Mouse (Mus musculus) liver, adult 2 months (tissue): Measurements from ENCODE around the gene Tyw1.

ENCODE experiments used
- CTCF ChIP-seq: fragments of 200-500 bp; IDR thresholded peaks from 2 replicates; pipeline ENCODE4 v1.5.1; 2011; ENCODE audit warnings: low read depth, low read length, control low read depth
- POLR2A ChIP-seq: fragments of 200-500 bp; IDR thresholded peaks from 2 replicates; pipeline ENCODE4 v1.6.1; 2011; ENCODE audit warnings: low read length, control low read depth; ENCODE audit not compliant: insufficient read depth; ENCODE audit errors: extremely low read depth

- TF ChIP-seq CTCF (no peak), POLR2A (no peak)
Observed at GRCm38 (mm10) chr5:130363111-130363510, 107.7 kb downstream of the Tyw1 start.
